Mouse (Mus musculus) macrophage (primary cell): ENCODE data around the gene Tnfaip6. TPM values are rescaled to one million over a fixed set of nuclear protein-coding genes. Genes with fewer than 3 reads are reported as not detected.

ENCODE experiments used
- H3K27ac ChIP-seq: fragments of 350-480 bp; formaldehyde crosslinking; 2 replicates; pipeline ENCODE4 v1.9.0; 2021
- H3K36me3 ChIP-seq: fragments of 350-480 bp; formaldehyde crosslinking; 2 replicates; pipeline ENCODE4 v1.9.0; 2021; ENCODE audit errors: inconsistent target
- H3K4me3 ChIP-seq: fragments of 350-480 bp; formaldehyde crosslinking; 2 replicates; pipeline ENCODE4 v1.9.0; 2021; ENCODE audit errors: inconsistent target
- H3K79me2 ChIP-seq: fragments of 350-480 bp; formaldehyde crosslinking; 2 replicates; pipeline ENCODE4 v1.9.0; 2021; ENCODE audit errors: inconsistent target
- WGBS: methylation state at CpG from one replicate; pipeline ENCODE4 v1.1.7; 2026; ENCODE audit warnings: inconsistent platforms; ENCODE audit not compliant: missing documents; 5-methylcytosine and 5-hydroxymethylcytosine counted together
- polyA plus RNA-seq: library from polyadenylated mRNA; stranded (reverse); fragments of 250-400 nt; gene quantifications from 3 replicates; pipeline ENCODE4 v1.2.4, GENCODE M21; 2018; ENCODE audit warnings: inconsistent platforms

Tnfaip6 gene
- polyA plus RNA-seq, 1 experiment from 2014 or later: not detected

DNA sequence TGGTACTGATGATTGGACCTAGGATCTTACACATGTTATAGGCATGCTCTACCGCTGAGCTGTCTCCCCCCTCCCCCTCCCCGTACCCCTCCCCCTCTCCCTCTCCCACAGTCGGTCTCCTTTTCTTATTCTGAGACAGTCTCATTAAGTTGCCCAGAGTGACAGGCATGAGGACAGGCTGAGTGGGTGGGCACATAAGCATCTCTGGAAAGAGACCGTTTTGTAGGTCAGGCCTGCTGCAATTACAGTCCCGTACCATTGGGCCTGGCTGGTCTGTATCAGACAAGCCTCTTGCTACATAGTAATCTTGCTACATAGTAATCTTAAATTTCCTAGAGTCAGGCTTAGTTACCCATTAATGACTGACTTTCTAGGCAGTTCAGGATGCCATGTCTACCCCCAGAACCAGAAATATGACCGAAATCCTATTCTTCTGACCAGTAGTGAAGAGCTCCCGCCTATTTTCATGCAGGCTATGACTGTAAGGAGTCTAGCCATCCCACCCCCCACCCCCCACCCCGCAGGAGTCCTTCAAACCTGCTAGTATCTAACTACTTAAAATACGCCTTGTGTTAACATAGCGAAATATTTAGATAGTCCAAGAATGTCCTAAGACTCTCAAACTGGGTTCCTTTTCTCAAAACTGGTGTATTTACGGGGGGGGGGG, 747 bp upstream of the Tnfaip6 start:
- no peaks in the 10 kb centered on the region for H3K36me3 ChIP-seq
- WGBS: 85% methylated on average over 7 of the region's 11 CpGs

DNA sequence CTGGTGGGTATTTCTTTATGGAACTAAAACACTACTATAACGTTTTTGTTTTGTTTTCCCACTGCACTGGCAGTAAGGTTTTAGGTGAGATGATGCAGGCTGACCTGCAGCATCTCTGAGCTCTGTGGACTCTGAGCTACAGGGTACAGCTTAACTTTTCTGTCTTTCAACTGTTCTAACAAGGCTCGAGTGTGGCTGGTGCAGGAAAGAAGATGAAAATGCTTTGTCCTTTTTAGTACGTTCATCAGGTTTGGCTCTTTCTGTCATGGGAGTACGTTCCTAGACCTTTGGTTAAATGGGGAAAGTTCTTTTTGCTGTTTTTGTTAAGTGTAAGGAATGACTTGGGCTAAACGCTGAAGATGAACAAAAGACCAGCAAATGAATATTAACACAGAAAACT, 749 bp downstream of the Tnfaip6 start:
- Histone ChIP-seq H3K27ac (no peak overlapping the region), H3K4me3 (no peak overlapping the region), H3K36me3 (no peaks in the 10 kb centered on the region), H3K79me2 (no peaks in the 10 kb centered on the region)
- 69% methylated on average over 5 of the region's 5 CpGs for WGBS

More for the DNA sequence above, 747 bp upstream of the Tnfaip6 start:
- no peaks in the 10 kb centered on the region for H3K79me2 ChIP-seq
- H3K4me3 ChIP-seq: no peak overlapping the region
- H3K27ac ChIP-seq: no peak overlapping the region

DNA sequence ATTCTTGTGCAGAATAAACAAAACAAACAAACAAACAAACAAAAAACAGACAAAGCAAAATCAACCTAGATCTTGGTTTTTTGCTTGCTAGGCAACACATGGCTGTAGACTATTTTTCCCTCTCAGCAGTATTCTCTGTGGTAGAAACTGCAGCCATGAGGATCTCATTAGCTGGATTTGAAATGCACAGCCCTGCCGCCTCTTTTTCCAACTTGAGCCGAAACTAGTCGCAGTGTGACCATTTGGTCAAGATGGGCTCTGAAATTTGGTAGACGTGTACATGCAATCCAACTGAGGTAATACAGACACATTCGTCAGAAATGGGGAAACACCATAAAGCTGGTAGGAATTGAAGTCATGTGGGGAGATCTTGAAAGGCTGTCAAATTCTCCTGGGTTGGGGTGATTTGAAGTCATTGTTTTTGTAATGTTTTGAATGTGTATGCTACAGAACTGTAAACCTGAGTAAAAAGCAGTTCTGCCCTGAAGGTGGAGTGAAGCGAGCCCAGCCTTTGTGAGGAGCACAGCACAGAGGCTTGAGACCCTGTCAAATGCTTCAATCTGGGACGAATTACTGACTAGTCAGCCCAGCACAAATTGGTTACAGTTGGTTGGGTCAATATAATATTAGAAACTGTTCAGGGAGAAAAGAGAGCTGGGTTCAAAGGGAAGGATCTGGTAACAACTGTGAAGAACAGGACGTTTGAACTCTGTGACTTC, 1.4 kb downstream of the Tnfaip6 start:
- WGBS: 75% methylated on average over 8 of the region's 8 CpGs
- no peaks in the 10 kb centered on the region for H3K79me2 ChIP-seq
- H3K4me3 ChIP-seq: no peak overlapping the region
- H3K27ac ChIP-seq: no peak overlapping the region
- no peaks in the 10 kb centered on the region for H3K36me3 ChIP-seq

DNA sequence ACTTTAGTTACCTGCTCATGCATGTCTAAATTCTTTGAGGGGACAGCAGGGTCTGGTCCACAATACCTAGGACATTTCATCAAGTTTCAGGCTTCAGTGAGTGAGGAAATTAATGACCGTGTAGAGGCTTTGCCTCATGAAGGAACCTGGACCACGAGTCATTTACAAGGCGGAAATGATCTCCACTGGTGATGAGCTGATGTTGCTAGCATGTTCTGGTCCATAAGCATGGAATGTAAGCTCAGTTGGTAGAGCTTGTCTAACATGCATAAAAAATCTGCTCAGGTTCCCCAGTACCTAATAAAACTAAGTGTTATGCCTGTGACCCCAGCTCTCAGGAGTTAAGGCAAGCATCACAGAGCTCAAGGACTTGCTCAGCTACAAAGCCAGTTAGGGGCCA, 4.3 kb downstream of the Tnfaip6 start:
- H3K36me3 ChIP-seq: no peaks in the 10 kb centered on the region
- 89% methylated on average over 3 of the region's 3 CpGs for WGBS

DNA sequence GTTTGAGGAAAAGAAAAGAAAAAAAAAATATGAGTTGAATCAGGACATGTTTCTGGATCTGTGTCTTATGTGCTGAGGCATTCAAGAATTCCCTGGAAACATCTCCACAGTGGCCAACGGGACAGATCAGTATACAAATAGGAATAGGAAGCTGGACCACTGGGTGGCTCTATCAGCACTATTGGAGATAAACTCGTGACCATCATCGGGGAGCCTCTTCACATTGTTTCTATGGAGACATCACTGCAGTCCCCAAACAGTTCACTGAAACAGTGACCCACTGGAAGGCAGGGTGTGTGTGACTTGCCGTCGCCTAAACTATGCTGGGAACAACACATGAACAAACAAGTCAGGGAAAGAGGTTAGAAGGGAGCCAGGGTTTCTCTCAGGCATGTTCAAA, 4.9 kb downstream of the Tnfaip6 start:
- Histone ChIP-seq H3K36me3 (no peaks in the 10 kb centered on the region), H3K4me3 (no peak overlapping the region), H3K79me2 (no peaks in the 10 kb centered on the region), H3K27ac (no peak overlapping the region)
- 86% methylated on average over 5 of the region's 5 CpGs for WGBS

More for the DNA sequence above, 4.3 kb downstream of the Tnfaip6 start:
- no peak overlapping the region for H3K27ac ChIP-seq
- no peaks in the 10 kb centered on the region for H3K79me2 ChIP-seq
- no peak overlapping the region for H3K4me3 ChIP-seq

DNA sequence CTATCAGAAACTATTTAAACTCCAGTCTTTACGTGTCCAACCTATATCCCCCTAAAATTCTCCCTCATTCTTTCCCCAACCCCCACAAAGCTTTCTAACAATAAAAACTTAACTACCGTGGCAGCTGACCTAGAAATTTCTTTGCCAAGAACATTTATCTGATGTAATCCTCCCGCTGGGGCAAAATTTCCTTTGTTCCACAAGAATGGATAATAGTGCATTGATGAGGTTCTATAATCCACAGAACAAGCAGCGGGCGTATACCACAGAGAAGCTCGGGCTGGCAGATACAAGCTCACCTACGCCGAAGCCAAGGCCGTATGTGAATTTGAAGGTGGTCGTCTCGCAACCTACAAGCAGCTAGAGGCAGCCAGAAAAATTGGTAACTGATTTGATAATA, 5.7 kb downstream of the Tnfaip6 start:
- Histone ChIP-seq H3K4me3 (no peak overlapping the region), H3K27ac (no peak overlapping the region), H3K79me2 (no peaks in the 10 kb centered on the region), H3K36me3 (no peaks in the 10 kb centered on the region)
- WGBS: 95% methylated on average over 11 of the region's 11 CpGs

DNA sequence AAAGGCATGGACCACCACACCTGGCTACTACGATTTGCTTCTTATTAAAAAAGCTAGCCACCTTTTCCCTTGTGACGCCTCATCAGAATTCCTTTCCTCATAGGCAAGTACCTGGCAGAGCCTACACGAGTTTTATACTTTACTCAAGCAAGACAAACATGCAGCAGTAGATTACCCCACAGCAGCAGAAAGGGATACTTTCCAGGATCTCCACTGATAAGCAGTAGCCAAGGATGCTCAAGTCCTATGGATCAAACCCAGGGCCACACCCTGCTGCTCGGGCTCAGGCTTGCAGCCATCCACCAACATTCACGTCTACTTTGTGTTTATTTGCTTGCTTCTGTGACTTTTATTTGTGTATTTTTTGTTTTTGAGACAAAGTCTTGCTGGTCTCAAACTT, 8.2 kb downstream of the Tnfaip6 start:
- H3K27ac ChIP-seq: no peak overlapping the region
- H3K4me3 ChIP-seq: no peak overlapping the region
- no peaks in the 10 kb centered on the region for H3K79me2 ChIP-seq
- no peaks in the 10 kb centered on the region for H3K36me3 ChIP-seq
- 93% methylated on average over 5 of the region's 5 CpGs for WGBS

DNA sequence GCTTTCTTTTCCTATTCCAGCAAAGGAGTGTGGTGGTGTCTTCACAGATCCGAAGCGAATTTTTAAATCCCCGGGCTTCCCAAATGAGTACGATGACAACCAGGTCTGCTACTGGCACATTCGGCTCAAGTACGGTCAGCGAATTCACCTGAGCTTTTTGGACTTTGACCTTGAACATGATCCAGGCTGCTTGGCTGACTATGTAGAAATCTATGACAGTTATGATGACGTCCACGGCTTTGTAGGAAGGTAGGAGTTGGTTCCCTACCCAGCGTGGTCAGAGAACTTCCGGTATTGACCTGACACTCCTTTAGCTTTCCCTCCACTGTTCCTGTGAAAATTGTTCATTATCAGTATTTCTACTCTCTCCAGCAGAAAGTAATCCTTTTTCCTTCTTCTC, 13.0 kb downstream of the Tnfaip6 start:
- no peaks in the 10 kb centered on the region for H3K79me2 ChIP-seq
- H3K36me3 ChIP-seq: no peaks in the 10 kb centered on the region
- no peak overlapping the region for H3K27ac ChIP-seq
- 91% methylated on average over 11 of the region's 11 CpGs for WGBS
- no peak overlapping the region for H3K4me3 ChIP-seq

DNA sequence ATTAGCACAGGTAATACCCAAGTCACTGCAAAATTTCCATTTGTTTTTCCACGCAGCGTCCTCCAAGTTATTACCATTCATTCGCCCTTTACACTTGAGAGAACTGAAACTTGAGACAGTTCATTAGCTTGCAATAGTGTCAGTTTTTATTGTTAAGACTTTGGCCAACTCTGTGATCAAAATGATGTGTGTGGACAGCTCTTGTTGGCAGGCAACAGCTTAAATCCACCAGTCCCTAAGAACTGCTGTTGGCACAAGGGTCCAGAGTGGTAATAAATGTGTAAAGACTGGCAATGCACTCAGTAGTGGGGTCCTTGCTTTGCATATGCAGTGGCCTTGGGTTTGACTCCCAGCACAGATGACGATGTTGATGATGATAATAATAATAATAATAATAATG, 14.5 kb downstream of the Tnfaip6 start:
- Histone ChIP-seq H3K4me3 (no peak overlapping the region), H3K79me2 (no peaks in the 10 kb centered on the region), H3K36me3 (no peaks in the 10 kb centered on the region), H3K27ac (no peak overlapping the region)
- 92% methylated on average over 4 of the region's 4 CpGs for WGBS

DNA sequence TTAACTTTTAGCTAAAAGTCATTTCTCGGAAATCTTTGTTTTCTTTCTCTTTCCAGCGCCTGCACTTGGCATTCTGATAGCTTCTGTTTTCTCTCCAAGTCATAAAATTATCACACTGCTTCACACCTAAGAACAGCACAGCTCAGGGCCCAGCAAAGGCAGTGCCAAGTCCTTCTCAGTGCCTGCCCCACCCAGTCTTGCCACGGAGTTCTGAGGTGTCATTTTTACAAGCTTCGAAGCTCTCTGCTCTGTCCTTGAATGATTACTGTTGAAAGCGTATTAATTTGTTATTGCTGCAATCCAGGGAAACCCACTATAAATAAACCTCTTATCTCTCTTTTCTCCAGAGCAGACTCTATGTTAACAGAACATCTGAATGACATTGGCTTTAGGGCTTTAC, 15.7 kb downstream of the Tnfaip6 start:
- no peak overlapping the region for H3K27ac ChIP-seq
- no peaks in the 10 kb centered on the region for H3K79me2 ChIP-seq
- H3K36me3 ChIP-seq: no peaks in the 10 kb centered on the region
- H3K4me3 ChIP-seq: no peak overlapping the region
- WGBS: 80% methylated on average over 5 of the region's 5 CpGs

DNA sequence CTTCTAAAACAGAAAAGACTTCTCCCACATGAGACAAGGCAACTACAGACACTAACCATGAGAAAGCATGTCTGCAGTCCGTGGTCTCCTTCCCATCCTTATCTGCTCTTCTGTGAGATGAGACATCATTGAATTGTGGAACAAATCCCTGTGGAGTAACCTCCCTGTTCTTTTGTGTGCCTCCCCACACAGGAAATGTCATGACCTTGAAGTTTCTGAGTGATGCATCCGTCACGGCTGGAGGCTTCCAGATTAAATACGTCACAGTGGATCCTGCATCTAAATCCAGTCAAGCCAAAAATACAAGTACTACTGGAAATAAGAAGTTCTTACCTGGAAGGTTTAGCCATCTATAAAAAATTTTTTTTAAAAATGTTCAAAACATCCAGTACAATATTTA, 17.8 kb downstream of the Tnfaip6 start:
- Histone ChIP-seq H3K4me3 (no peak overlapping the region), H3K79me2 (no peaks in the 10 kb centered on the region), H3K27ac (no peak overlapping the region), H3K36me3 (no peaks in the 10 kb centered on the region)
- 92% methylated on average over 4 of the region's 4 CpGs for whole genome bisulfite sequencing

DNA sequence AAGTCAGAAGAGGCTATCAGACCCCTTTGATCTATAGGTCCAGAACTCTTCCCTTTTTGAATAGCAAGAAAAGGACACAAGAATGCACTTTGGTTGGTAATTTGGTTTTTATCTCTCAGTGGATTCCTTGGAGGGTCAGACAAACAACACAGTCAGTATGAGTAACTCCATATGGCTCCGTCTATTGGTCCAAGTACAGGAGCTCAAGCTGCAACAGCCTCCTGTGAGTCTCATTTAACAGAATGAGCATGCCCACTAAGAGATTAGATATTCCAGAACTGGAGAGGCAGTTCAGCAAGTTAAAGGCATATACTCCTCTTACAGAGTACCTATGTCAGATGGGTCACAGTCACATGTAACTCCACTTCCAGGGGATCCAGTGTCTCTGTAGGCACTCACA, 19.3 kb downstream of the Tnfaip6 start:
- WGBS: 89% methylated on average over 1 of the region's 1 CpGs
- H3K36me3 ChIP-seq: no peaks in the 10 kb centered on the region
- no peak overlapping the region for H3K4me3 ChIP-seq
- H3K27ac ChIP-seq: no peak overlapping the region
- no peaks in the 10 kb centered on the region for H3K79me2 ChIP-seq

DNA sequence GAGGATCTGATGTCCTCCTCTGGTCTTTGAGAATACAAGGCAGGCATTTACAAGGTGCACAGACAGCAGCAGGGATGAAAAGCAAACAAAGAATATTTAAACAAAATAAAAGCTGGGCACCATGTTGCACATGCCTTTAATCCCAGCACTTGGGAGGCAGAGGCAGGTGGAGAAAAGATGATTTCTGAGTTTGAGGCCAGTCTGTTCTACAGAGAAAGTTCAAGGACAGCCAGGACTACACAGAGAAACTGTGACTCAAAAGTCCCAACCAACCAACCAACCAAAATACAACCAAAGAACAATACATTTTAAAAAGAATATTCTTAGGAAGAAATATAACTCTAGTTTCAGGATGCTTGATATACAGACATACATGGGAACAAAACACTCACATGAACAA, 19.9 kb downstream of the Tnfaip6 start:
- no peak overlapping the region for H3K4me3 ChIP-seq
- H3K36me3 ChIP-seq: no peaks in the 10 kb centered on the region
- H3K79me2 ChIP-seq: no peaks in the 10 kb centered on the region
- H3K27ac ChIP-seq: no peak overlapping the region

DNA sequence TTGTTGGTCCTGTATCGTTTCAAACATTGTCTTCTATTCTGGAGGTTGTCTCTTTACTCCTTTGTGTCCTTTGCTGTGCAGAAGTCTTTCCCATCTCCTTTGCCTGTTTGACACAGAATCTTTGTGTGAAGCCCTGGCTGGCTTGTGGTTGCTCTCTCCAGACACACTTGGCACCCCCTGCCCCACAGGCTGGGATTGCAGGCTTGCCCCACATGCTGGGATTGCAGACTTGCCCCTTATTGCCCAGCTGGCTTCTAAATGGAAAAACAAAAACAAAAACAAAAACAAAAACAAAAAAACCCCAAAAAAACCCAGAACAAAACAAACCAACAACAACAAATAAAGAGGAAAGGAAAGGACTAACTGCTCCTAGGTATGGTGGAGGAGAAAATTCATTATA, 30.8 kb downstream of the Tnfaip6 start:
- Histone ChIP-seq H3K4me3 (no peak overlapping the region), H3K36me3 (no peaks in the 10 kb centered on the region), H3K79me2 (peaks cover 4% of the 10 kb centered on the region; the same call in 1 of the 2 replicates), H3K27ac (no peak overlapping the region)
- WGBS: 95% methylated on average over 1 of the region's 1 CpGs

DNA sequence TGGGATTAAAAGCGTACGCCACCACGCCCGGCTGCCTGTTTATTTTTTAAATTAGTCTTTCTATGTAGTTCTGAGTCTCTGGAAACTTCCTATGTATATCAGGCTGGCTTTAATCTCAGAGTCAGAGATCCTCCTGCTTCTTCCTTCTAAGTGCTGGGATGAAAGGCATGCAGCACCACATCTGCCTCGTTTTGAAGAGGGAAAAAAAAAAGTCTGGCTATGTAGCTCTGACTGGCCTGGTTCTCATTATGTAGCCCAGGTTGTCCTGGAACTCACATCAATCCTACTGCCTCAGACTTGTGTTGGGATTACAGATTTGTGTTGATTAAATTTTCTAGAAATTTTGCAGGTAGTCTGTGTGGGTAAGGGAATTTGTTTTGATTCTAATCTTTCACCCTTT, 33.0 kb downstream of the Tnfaip6 start:
- peaks cover 25% of the 10 kb centered on the region for H3K79me2 ChIP-seq
- H3K4me3 ChIP-seq: no peak overlapping the region
- H3K27ac ChIP-seq: no peak overlapping the region
- WGBS: 96% methylated on average over 5 of the region's 5 CpGs
- no peaks in the 10 kb centered on the region for H3K36me3 ChIP-seq
